Mouse (Mus musculus) midbrain, postnatal 0 days (tissue): ENCODE data around the gene Ctsh. TPM values are rescaled to one million over a fixed set of nuclear protein-coding genes. Genes with fewer than 3 reads are reported as not detected.

Source experiments
- ATAC-seq: fragments of 200-750 bp; cut with Nextera tagmentation; 2 replicates; pipeline ENCODE4 v1.8.0; 2017; ENCODE audit warnings: moderate number of reproducible peaks, mild to moderate bottlenecking, moderate TSS enrichment, moderate library complexity; ENCODE audit not compliant: low FRiP score
- DNase-seq: peaks from one replicate; pipeline ENCODE4 v3.0.0-alpha.2; 2015; ENCODE audit warnings: low spot score
- H3K27ac ChIP-seq: fragments of 300-500 bp; sonication (generic); 2 replicates; pipeline ENCODE4 v1.5.1; 2014; ENCODE audit warnings: low read depth, mild to moderate bottlenecking, low read length, mixed read lengths
- H3K27me3 ChIP-seq: fragments of 300-500 bp; sonication (generic); 2 replicates; pipeline ENCODE4 v1.6.1; 2014; ENCODE audit warnings: low read length, control low read depth, mixed read lengths; ENCODE audit not compliant: insufficient read depth
- H3K36me3 ChIP-seq: fragments of 300-500 bp; sonication (generic); 2 replicates; pipeline ENCODE4 v1.6.1; 2014; ENCODE audit warnings: low read length, control low read depth, mixed read lengths; ENCODE audit not compliant: insufficient read depth
- H3K4me1 ChIP-seq: fragments of 300-500 bp; sonication (generic); 2 replicates; pipeline ENCODE4 v1.6.1; 2014; ENCODE audit warnings: mild to moderate bottlenecking, control low read depth, antibody characterized with exemption, low read length, mixed read lengths; ENCODE audit not compliant: insufficient read depth
- H3K4me2 ChIP-seq: fragments of 300-500 bp; sonication (generic); 2 replicates; pipeline ENCODE4 v1.6.1; 2014; ENCODE audit warnings: low read depth, mild to moderate bottlenecking, low read length, mixed read lengths; ENCODE audit not compliant: poor library complexity, severe bottlenecking
- H3K4me3 ChIP-seq: fragments of 300-500 bp; sonication (generic); 2 replicates; pipeline ENCODE4 v1.5.1; 2014; ENCODE audit warnings: low read depth, mild to moderate bottlenecking, low read length, moderate library complexity
- H3K9ac ChIP-seq: fragments of 300-500 bp; sonication (generic); replicated peaks from 2 replicates; pipeline ENCODE4 v1.6.1; 2014; ENCODE audit warnings: mild to moderate bottlenecking, low read length, moderate library complexity, mixed read lengths; ENCODE audit not compliant: poor library complexity, severe bottlenecking
- H3K9me3 ChIP-seq: fragments of 300-500 bp; sonication (generic); 2 replicates; pipeline ENCODE4 v1.6.1; 2016; ENCODE audit warnings: low read length, control low read depth
- CTCF ChIP-seq: IDR thresholded peaks from 2 replicates; pipeline ENCODE4 v1.5.1; 2016; ENCODE audit warnings: antibody characterized with exemption, mild to moderate bottlenecking
- WGBS: fragments of 180-500 bp; shearing (Covaris S2); extraction: QIAGEN DNeasy Blood & Tissue Kit; methylation state at CpG from one replicate; pipeline ENCODE4 v1.1.7; 2014; 5-methylcytosine and 5-hydroxymethylcytosine counted together
- polyA plus RNA-seq: library from polyadenylated mRNA; unstranded; fragments of >200 nt; fragmentation: Nextera tagmentation; extraction: Ambion mirVana; gene quantifications from 2 replicates; pipeline ENCODE4 v1.2.1, GENCODE M21; 2015
- total RNA-seq: library from RNA; depleted of rRNA; stranded (reverse); fragments of >200 nt; gene quantifications from 2 replicates; pipeline ENCODE4 v1.2.3, GENCODE M21; 2014

The Ctsh gene
- total and polyA plus RNA-seq, 2 experiments from 2014 or later = 21.4 to 35.5 TPM

GRCm38 (mm10) chr9:90105462-90105861, 51.5 kb downstream of the Ctsh start:
- Histone ChIP-seq H3K9me3 (no peaks in the 10 kb centered on the region), H3K36me3 (peaks cover 16% of the 10 kb centered on the region)

DNA sequence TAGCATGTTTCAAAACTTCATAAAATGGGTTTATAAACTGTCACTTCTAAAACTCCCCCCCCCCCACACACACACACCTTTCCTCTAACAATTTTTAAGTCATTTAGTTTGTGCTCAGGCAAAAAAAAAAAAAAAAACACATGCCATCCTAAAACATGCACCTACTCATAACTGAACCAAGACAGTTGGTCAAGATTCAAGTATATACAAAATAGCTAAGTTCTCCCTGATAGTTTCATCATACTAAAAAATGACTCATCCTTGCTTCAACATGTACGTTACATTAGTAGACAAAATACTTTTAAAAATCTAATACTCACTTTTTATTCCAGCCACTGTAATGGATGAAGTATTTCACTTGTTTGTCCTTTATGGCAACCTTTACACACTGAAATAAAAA, 53.0 kb downstream of the Ctsh start:
- Histone ChIP-seq H3K36me3 (peaks cover 8% of the 10 kb centered on the region), H3K27ac (no peak overlapping the region), H3K9ac (no peak overlapping the region), H3K9me3 (no peaks in the 10 kb centered on the region), H3K4me1 (no peaks in the 10 kb centered on the region), H3K27me3 (no peaks in the 10 kb centered on the region), H3K4me2 (no peak overlapping the region), H3K4me3 (no peak overlapping the region)
- ATAC-seq = no peak
- TF ChIP-seq CTCF = no peak
- 89% methylated on average over 1 of the region's 1 CpGs for WGBS
- no peak for DNase-seq

More at GRCm38 (mm10) chr9:90105462-90105861, 51.5 kb downstream of the Ctsh start:
- Histone ChIP-seq H3K27me3 (no peaks in the 10 kb centered on the region), H3K9ac (no peak overlapping the region), H3K4me1 (no peaks in the 10 kb centered on the region), H3K4me3 (no peak overlapping the region), H3K4me2 (no peak overlapping the region), H3K27ac (no peak overlapping the region)
- no peak for ATAC-seq
- WGBS = 96% methylated on average over 1 of the region's 1 CpGs
- DNase-seq = no peak
- TF ChIP-seq CTCF = no peak

DNA sequence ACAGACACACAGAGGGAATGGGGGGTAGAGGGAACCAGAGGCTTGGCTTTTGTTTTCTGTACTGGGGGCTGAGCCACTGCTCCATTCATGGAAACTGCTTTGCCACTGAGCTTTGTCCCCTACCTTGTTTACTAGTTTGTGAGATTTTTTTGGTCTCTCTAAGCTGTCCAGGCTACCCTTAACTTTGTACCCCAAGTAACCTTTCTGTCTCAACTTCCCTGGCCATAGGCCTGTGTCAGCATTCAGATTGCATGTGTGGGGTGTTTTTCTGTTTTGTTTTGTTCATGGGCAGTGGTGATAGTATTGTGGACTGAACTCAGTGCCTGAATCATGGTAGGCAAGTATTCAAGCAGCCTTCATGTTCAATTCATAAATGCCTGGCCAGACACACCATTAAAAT, 54.3 kb downstream of the Ctsh start:
- Histone ChIP-seq H3K4me3 (no peak overlapping the region), H3K9ac (no peak overlapping the region), H3K36me3 (peaks cover 8% of the 10 kb centered on the region), H3K9me3 (no peaks in the 10 kb centered on the region), H3K27ac (no peak overlapping the region), H3K4me1 (peaks cover 4% of the 10 kb centered on the region; the same call in 1 of the 2 replicates), H3K27me3 (no peaks in the 10 kb centered on the region), H3K4me2 (no peak overlapping the region)
- ATAC-seq (no peak), DNase-seq (no peak)
- no peak for TF ChIP-seq CTCF

DNA sequence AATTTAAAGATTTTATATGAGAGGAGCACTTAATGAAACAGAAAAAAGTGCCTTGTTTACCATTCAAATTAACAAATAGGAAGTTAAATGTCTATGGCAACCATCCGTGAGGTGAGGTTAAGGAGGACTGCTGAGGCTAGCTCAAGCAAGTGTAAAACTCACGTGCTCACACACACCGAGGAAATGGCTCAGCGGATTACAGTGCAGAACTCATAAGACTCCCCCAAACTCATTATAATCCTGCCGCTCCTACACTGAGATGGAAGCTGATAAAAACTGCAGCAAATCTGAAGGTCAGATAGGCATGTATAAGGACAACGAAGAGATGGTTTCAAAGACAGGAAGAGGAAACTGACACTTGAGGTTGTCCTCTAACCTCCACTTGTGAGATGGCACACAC, 55.4 kb downstream of the Ctsh start:
- TF ChIP-seq CTCF = no peak
- H3K36me3 ChIP-seq = peaks cover 8% of the 10 kb centered on the region
- no peaks in the 10 kb centered on the region for H3K27me3 ChIP-seq
- H3K9ac ChIP-seq = no peak overlapping the region
- no peaks in the 10 kb centered on the region for H3K9me3 ChIP-seq
- no peak overlapping the region for H3K4me3 ChIP-seq
- DNase-seq (no peak), ATAC-seq (no peak)
- no peak overlapping the region for H3K27ac ChIP-seq
- peaks cover 4% of the 10 kb centered on the region; the same call in 1 of the 2 replicates for H3K4me1 ChIP-seq
- WGBS = 69% methylated on average over 6 of the region's 6 CpGs
- H3K4me2 ChIP-seq = no peak overlapping the region

- Histone ChIP-seq H3K4me1 (peaks cover 4% of the 10 kb centered on the region; the same call in 1 of the 2 replicates), H3K36me3 (peaks cover 3% of the 10 kb centered on the region), H3K4me2 (peak overlapping the region; percentile 93), H3K27ac (peak overlapping the region; percentile 99), H3K4me3 (peak overlapping the region; percentile 91), H3K9ac (peak overlapping the region; percentile 97), H3K9me3 (no peaks in the 10 kb centered on the region), H3K27me3 (no peaks in the 10 kb centered on the region)
- no peak for TF ChIP-seq CTCF
- DNase-seq = no peak
- ATAC-seq = no peak
- WGBS = 2% methylated on average over 13 of the region's 13 CpGs
Observed at GRCm38 (mm10) chr9:90113151-90113550, 59.2 kb downstream of the Ctsh start.

- Histone ChIP-seq H3K4me2 (peak overlapping the region; percentile 93), H3K4me1 (peaks cover 4% of the 10 kb centered on the region; the same call in 1 of the 2 replicates), H3K9me3 (no peaks in the 10 kb centered on the region), H3K36me3 (no peaks in the 10 kb centered on the region), H3K27ac (peak overlapping the region; percentile 99), H3K9ac (peak overlapping the region; percentile 97), H3K27me3 (no peaks in the 10 kb centered on the region), H3K4me3 (peak overlapping the region; percentile 91)
- TF ChIP-seq CTCF = peak; percentile 81
- DNase-seq = peak; percentile 92
- ATAC-seq = peak; percentile 78
- under 1% methylated on average over 82 of the region's 82 CpGs for WGBS
Observed at GRCm38 (mm10) chr9:90113651-90114566, 60.0 kb downstream of the Ctsh start.
